Mouse (Mus musculus): ENCODE results near the gene Pknox2. TPM values are rescaled to one million over a fixed set of nuclear protein-coding genes. Genes with fewer than 3 reads are reported as not detected.

The Pknox2 gene
- polyA plus RNA-seq, 1 experiment from 2014 or later, result 14.0 TPM

- no peaks in the 10 kb centered on the region for H3K27me3 ChIP-seq
- no peak overlapping the region for H3K4me2 ChIP-seq (replicated peaks)
- no peak for ATAC-seq (ENCODE audit: insufficient number of reproducible peaks, low FRiP score, low TSS enrichment, low read depth)
- no peak overlapping the region for H3K27ac ChIP-seq (replicated peaks)
- H3K4me1 ChIP-seq, result no peaks in the 10 kb centered on the region
- H3K9me3 ChIP-seq (replicated peaks), result no peaks in the 10 kb centered on the region
- H3K36me3 ChIP-seq, result no peaks in the 10 kb centered on the region
- H3K4me3 ChIP-seq (replicated peaks), result no peak overlapping the region
- no peak overlapping the region for H3K9ac ChIP-seq
Measured at GRCm38 (mm10) chr9:36876787-36877186, 270.4 kb downstream of the Pknox2 start.

DNA sequence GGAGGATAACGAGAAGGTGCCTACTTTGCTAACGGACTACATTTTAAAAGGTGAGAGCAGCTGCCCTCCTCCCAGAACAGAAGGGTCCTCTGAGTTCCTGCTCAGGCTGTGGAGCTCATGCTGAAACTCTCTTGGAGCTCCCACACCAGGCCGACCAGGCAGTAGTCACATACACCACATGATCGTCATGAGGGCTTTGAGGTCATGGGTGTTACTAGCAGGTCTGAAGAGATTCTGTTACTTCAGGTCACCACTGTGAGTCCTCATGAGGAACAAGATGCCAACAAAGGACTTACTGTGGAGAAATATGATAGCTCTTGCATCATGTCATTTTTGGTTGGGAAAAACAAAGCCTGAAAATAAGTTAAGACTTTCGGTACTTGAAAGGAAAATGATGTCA lies 270.9 kb downstream of the Pknox2 start:
- Histone ChIP-seq H3K4me1 (no peaks in the 10 kb centered on the region), H3K36me3 (no peaks in the 10 kb centered on the region), H3K9me3 (replicated peaks) (no peaks in the 10 kb centered on the region), H3K9ac (no peak overlapping the region), H3K27me3 (no peaks in the 10 kb centered on the region), H3K4me2 (replicated peaks) (no peak overlapping the region), H3K4me3 (replicated peaks) (no peak overlapping the region), H3K27ac (replicated peaks) (no peak overlapping the region)
- ATAC-seq (ENCODE audit: insufficient number of reproducible peaks, low FRiP score, low TSS enrichment, low read depth), result no peak
- 82% methylated on average over 5 of the region's 5 CpGs for WGBS

DNA sequence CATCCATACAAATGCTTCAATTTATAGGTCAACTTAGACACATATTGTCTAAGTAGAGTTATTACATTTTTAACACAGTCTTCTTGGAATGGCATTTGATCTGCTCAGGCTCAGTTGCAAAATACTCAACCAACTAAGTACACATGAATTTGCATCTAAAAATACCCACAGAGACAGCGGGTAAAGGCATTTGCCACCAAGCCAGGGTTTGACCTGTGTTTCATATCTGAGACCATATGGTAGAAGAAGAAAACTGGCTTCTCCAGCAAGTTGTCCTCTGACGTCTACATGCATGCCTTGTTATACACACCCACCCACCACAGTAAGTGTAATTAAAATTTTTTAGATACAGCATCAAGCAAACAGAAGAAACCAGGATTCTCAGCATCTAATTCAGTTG lies 273.4 kb downstream of the Pknox2 start:
- WGBS, result 75% methylated on average over 2 of the region's 2 CpGs
- Histone ChIP-seq H3K4me2 (replicated peaks) (no peak overlapping the region), H3K27me3 (no peaks in the 10 kb centered on the region), H3K27ac (replicated peaks) (no peak overlapping the region), H3K9me3 (replicated peaks) (no peaks in the 10 kb centered on the region), H3K4me3 (replicated peaks) (no peak overlapping the region), H3K36me3 (no peaks in the 10 kb centered on the region), H3K4me1 (no peaks in the 10 kb centered on the region), H3K9ac (no peak overlapping the region)
- no peak for ATAC-seq (ENCODE audit: insufficient number of reproducible peaks, low FRiP score, low TSS enrichment, low read depth)

- H3K4me2 ChIP-seq (replicated peaks), result no peak overlapping the region
- no peak for ATAC-seq (ENCODE audit: insufficient number of reproducible peaks, low FRiP score, low TSS enrichment, low read depth)
- H3K9me3 ChIP-seq (replicated peaks), result no peaks in the 10 kb centered on the region
- no peak overlapping the region for H3K27ac ChIP-seq (replicated peaks)
- H3K27me3 ChIP-seq, result no peaks in the 10 kb centered on the region
- no peak overlapping the region for H3K9ac ChIP-seq
- WGBS, result 27% methylated on average over 1 of the region's 1 CpGs
- H3K4me3 ChIP-seq (replicated peaks), result no peak overlapping the region
- H3K36me3 ChIP-seq, result no peaks in the 10 kb centered on the region
- no peaks in the 10 kb centered on the region for H3K4me1 ChIP-seq
Measured at GRCm38 (mm10) chr9:36870263-36870662, 276.9 kb downstream of the Pknox2 start.

- no peak overlapping the region for H3K27ac ChIP-seq (replicated peaks)
- no peak overlapping the region for H3K4me2 ChIP-seq (replicated peaks)
- H3K9ac ChIP-seq, result no peak overlapping the region
- 80% methylated on average over 6 of the region's 6 CpGs for WGBS
- no peaks in the 10 kb centered on the region for H3K27me3 ChIP-seq
- no peaks in the 10 kb centered on the region for H3K36me3 ChIP-seq
- no peak for ATAC-seq (ENCODE audit: insufficient number of reproducible peaks, low FRiP score, low TSS enrichment, low read depth)
- no peak overlapping the region for H3K4me3 ChIP-seq (replicated peaks)
- no peaks in the 10 kb centered on the region for H3K4me1 ChIP-seq
- no peaks in the 10 kb centered on the region for H3K9me3 ChIP-seq (replicated peaks)
Measured at GRCm38 (mm10) chr9:36868662-36869061, 278.5 kb downstream of the Pknox2 start.

- Histone ChIP-seq H3K4me1 (no peaks in the 10 kb centered on the region), H3K27ac (replicated peaks) (no peak overlapping the region), H3K27me3 (no peaks in the 10 kb centered on the region), H3K9ac (no peak overlapping the region), H3K4me2 (replicated peaks) (no peak overlapping the region), H3K4me3 (replicated peaks) (no peak overlapping the region), H3K9me3 (replicated peaks) (no peaks in the 10 kb centered on the region), H3K36me3 (no peaks in the 10 kb centered on the region)
- ATAC-seq (ENCODE audit: insufficient number of reproducible peaks, low FRiP score, low TSS enrichment, low read depth), result no peak
- 47% methylated on average over 4 of the region's 4 CpGs for WGBS
Measured at GRCm38 (mm10) chr9:36864862-36865813, 282.1 kb downstream of the Pknox2 start.

GRCm38 (mm10) chr9:36863694-36864093 lies 283.5 kb downstream of the Pknox2 start:
- no peak overlapping the region for H3K4me3 ChIP-seq (replicated peaks)
- H3K4me1 ChIP-seq, result no peaks in the 10 kb centered on the region
- H3K36me3 ChIP-seq, result no peaks in the 10 kb centered on the region
- no peak overlapping the region for H3K4me2 ChIP-seq (replicated peaks)
- H3K27ac ChIP-seq (replicated peaks), result no peak overlapping the region
- WGBS, result 62% methylated on average over 3 of the region's 3 CpGs
- no peak overlapping the region for H3K9ac ChIP-seq
- H3K9me3 ChIP-seq (replicated peaks), result no peaks in the 10 kb centered on the region
- ATAC-seq (ENCODE audit: insufficient number of reproducible peaks, low FRiP score, low TSS enrichment, low read depth), result no peak
- H3K27me3 ChIP-seq, result no peaks in the 10 kb centered on the region

- no peak overlapping the region for H3K27ac ChIP-seq (replicated peaks)
- no peaks in the 10 kb centered on the region for H3K36me3 ChIP-seq
- H3K4me3 ChIP-seq (replicated peaks), result no peak overlapping the region
- no peak for ATAC-seq (ENCODE audit: insufficient number of reproducible peaks, low FRiP score, low TSS enrichment, low read depth)
- H3K4me1 ChIP-seq, result no peaks in the 10 kb centered on the region
- no peak overlapping the region for H3K9ac ChIP-seq
- no peaks in the 10 kb centered on the region for H3K27me3 ChIP-seq
- H3K9me3 ChIP-seq (replicated peaks), result no peaks in the 10 kb centered on the region
- no peak overlapping the region for H3K4me2 ChIP-seq (replicated peaks)
- 69% methylated on average over 2 of the region's 2 CpGs for WGBS
Measured at GRCm38 (mm10) chr9:36862576-36862975, 284.6 kb downstream of the Pknox2 start.

DNA sequence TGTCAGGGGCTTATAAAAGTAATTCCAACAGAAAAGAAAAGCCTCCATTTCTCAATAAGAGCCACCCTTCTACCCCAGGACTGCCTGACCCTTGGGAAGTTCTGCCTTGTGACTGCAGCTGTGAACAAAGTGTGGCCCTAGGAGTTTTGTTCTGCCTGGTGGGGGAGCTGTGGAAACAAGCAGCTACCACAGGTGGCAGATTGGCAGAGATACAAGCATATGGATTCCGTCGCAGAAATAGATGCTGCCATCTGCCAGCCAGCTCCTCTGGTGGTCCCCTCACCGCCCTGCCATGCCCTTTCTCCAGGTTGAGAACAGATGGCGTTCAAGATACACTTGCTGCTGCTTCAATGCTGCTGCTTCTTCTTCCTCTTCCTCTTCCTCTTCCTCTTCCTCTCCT lies 288.5 kb downstream of the Pknox2 start:
- H3K27ac ChIP-seq (replicated peaks), result no peak overlapping the region
- H3K9ac ChIP-seq, result no peak overlapping the region
- 38% methylated on average over 4 of the region's 4 CpGs for whole genome bisulfite sequencing
- H3K4me2 ChIP-seq (replicated peaks), result no peak overlapping the region
- no peaks in the 10 kb centered on the region for H3K9me3 ChIP-seq (replicated peaks)
- H3K4me1 ChIP-seq, result no peaks in the 10 kb centered on the region
- no peak; the same call in 1 of the 2 replicates for ATAC-seq (ENCODE audit: insufficient number of reproducible peaks, low FRiP score, low TSS enrichment, low read depth)
- no peaks in the 10 kb centered on the region for H3K36me3 ChIP-seq
- no peak overlapping the region for H3K4me3 ChIP-seq (replicated peaks)
- no peaks in the 10 kb centered on the region for H3K27me3 ChIP-seq

DNA sequence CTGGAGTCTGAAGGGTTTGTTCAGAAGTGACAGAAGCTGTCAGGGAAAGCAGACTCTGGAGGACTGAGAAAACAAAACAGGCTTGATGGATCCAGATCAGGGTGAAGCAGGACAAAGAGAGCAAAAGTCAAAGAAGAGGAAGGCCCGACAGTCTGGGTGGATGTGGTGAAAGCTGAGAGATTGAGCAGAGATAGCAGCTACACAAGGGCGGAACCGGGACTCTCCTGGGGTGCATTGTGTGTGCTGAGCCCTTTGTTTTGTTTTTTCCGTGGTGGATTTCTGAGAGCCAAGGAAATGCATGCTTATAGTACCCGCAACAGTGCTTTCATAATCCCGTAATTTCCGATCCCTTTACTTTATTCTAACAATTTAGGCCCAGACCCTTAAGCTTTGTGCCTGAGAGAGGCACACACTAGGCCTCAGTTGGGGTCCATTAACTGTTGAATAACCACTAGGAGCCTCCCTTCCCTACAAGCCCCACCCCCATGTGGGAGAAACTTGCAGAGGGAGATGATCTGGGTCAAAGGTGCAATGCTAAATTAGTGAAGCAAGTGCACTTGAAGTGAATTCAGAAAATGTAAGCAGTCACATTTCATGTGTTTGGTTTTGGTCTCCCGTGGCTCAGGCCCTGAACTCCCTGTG lies 289.6 kb downstream of the Pknox2 start:
- H3K27ac ChIP-seq (replicated peaks), result no peak overlapping the region
- no peaks in the 10 kb centered on the region for H3K36me3 ChIP-seq
- WGBS, result 36% methylated on average over 8 of the region's 8 CpGs
- ATAC-seq (ENCODE audit: insufficient number of reproducible peaks, low FRiP score, low TSS enrichment, low read depth), result no peak
- no peak overlapping the region for H3K9ac ChIP-seq
- H3K4me2 ChIP-seq (replicated peaks), result no peak overlapping the region
- H3K27me3 ChIP-seq, result no peaks in the 10 kb centered on the region
- H3K9me3 ChIP-seq (replicated peaks), result no peaks in the 10 kb centered on the region
- no peak overlapping the region for H3K4me3 ChIP-seq (replicated peaks)
- H3K4me1 ChIP-seq, result no peaks in the 10 kb centered on the region

DNA sequence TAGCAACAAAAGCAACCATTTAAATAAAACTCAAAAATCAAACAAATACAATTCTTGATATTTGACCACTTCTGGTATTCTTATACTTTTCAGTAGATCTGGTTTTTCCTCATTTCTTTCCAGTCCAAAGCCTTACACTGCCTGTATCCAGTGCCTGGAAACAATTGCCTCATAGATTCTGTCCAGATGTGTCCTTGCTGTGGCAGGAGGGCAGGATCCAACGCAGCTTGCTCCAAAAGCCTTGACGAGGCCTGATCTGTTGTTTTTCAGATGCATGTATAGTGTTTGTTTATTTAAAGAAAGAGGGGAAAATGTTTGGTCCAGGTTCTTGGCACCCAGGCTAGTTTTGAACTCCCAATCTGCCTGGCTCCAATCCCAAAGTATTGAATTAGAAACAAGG lies 290.9 kb downstream of the Pknox2 start:
- H3K9ac ChIP-seq, result no peak overlapping the region
- no peaks in the 10 kb centered on the region for H3K36me3 ChIP-seq
- 25% methylated on average over 2 of the region's 2 CpGs for WGBS
- no peaks in the 10 kb centered on the region for H3K4me1 ChIP-seq
- H3K27ac ChIP-seq (replicated peaks), result no peak overlapping the region
- no peak overlapping the region for H3K4me3 ChIP-seq (replicated peaks)
- no peak for ATAC-seq (ENCODE audit: insufficient number of reproducible peaks, low FRiP score, low TSS enrichment, low read depth)
- no peaks in the 10 kb centered on the region for H3K9me3 ChIP-seq (replicated peaks)
- H3K4me2 ChIP-seq (replicated peaks), result no peak overlapping the region
- no peaks in the 10 kb centered on the region for H3K27me3 ChIP-seq

Data from embryonic facial prominence, embryonic 15.5 days (tissue).